Mouse (Mus musculus): ENCODE measurements around the gene Gm49425. TPM values are rescaled to one million over a fixed set of nuclear protein-coding genes. Genes with fewer than 3 reads are reported as not detected.

Gm49425 gene
- total RNA-seq (2023), result not detected

DNA sequence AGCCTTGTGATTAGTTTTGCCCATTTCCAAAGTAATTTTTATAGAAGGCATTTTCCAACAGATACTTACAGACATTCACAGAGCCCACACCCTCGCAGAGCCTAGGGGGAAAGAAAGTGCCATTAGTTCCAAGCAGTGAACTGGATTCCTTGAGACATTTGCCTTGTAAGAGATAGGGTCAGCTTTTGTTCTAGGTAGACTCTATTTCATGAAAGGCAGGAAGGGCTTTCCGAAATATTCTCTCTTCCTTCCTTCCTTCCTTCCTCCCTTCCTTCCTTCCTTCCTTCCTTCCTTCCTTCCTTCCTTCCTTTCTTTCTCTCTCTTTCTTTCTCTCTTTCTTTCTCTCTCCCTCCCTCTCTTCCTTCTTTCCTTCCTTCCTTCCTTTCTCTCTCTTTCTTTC is at the start of gene Gm49425:
TSS of gene Gm49425 (minus strand) at position 101 of the 400 bp plus-strand sequence.

DNA sequence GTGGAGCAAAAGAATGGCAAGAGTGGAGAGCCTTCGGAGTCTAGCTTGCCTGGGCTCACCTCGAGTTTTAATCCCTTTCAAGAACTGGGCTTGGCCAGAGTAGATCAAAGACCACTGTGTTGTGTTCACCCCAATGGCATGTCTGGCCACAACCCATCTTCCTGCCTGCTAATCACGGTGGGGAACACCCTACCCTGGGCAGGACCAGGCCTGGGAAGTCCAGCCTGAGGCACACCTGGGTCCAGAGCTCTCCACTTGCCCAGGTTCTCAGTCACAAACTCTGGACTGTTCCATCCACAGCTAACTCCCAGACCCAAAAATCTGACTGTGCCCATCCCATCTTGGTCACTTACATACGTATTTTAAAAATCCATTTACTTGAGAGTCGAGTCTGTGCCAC is 45.8 kb upstream of the Gm49425 start, which contains the start of gene Krt90:
TSS of gene Krt90 (minus strand) at position 101 of the 400 bp plus-strand sequence.

DNA sequence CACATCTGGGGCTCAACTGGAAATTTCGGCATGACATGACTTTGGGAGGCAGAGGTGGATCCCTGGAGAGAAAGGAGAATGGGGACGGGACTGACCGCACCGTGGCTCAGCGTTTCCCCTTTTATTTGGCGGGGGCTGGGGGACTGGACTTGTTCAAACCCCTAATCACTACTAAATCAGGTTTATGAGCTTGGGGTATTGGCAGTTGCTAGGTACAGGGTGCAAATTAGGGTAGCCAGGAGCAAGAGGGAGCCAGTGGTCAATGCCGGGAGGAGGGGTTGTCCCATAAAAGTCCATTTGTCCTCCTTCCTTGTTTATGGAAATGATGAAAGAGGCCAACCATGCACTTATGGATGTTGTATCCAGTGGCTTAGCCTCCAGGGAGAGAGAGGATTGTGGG is 33.5 kb upstream of the Gm49425 start, which contains the start of gene Krt82:
TSS of gene Krt82 (minus strand) at position 101 of the 400 bp plus-strand sequence.

DNA sequence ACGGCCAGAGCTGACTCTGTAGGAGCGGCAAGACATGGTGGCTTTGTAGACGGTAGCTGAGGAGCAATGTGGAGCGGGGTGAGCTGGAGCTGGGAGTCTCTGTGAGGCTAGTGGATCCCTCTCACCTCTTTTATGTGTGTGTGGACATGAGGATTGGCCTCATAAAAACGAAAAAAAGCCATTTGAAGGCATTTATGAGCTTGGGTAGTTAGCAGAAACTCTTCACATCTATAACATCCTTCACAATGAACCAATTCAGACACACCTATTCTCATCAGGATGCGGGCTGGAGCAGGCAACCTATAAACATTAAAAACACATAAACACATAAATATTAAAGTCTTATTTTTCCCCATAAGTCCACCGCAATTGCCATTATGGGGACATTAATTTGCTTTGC is 15.7 kb upstream of the Gm49425 start, which contains the start of gene Krt84:
TSS of gene Krt84 (minus strand) at position 101 of the 400 bp plus-strand sequence.

DNA sequence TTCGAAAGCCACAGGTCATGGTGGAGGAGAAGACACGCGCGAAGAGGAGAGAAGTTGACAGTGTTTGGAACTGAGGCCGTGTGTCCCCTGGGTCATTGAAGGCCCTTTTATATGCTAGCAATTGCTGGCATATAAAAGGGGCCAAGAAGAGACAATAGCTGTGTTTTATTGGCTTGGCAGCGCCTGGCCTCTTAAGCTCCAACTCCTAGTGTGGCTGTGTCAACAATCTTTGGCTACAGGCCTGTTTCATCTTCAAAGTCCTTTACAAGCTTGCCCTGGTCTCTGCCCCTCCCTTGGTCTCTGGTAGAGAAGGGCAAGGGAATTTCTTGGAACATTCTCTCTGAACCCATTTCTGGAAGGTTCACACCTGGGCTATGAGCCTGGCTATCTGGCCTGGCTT is 25.6 kb downstream of the Gm49425 start, which contains the start of gene Krt83:
TSS of gene Krt83 (minus strand) at position 82 of the 400 bp plus-strand sequence.

DNA sequence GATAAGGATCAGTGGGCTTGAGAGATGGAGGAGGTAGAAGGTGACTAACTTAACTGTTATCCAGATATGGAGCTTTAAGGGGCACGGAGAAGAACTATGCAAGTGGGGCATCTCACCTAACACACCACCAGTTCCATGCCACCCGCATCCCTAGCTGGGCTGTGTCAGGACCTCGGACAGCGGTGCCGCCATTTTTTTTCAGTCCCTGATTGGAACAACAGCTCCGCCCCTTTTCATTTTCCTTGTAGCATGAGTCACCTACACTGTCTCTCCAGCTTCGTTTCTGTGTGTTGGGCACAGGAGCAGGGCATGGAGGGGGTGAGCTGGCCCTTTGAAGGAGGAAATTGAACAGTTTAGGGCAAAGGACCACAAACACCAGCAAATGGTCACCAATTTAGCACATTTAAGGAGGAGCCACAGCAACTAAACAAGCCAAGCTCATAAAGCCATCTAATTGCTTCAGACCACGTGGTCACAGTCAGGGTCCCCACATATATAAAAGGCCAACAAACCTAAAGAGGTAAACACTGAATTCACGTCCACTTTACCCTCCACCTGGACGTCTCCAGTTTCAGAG is 44.0 kb downstream of the Gm49425 start, which contains the start of gene Krt86:
TSS of gene Krt86 (plus strand) at position 527 of the 577 bp plus-strand sequence.

Other genes with a start within 250 kb of the Gm49425 start
- gene Atg101, start 233.0 kb downstream of the Gm49425 start, total RNA-seq (2023), result 10 to 100 TPM; 54.9 to 57.1 TPM
- under 1 TPM; 0.24 to 0.31 TPM for gene 6030408B16Rik, start 224.0 kb downstream of the Gm49425 start, total RNA-seq (2023)
- gene Krt80, start 147.1 kb downstream of the Gm49425 start, total RNA-seq (2023), result 10 to 100 TPM; 24.2 to 32.4 TPM
- 1 to 10 TPM; 3.9 to 4.6 TPM for gene Krt7, start 106.2 kb downstream of the Gm49425 start, total RNA-seq (2023)
- not detected for gene Krt87, start 78.5 kb downstream of the Gm49425 start, total RNA-seq (2023)
- gene Krt88, start 69.5 kb downstream of the Gm49425 start, total RNA-seq (2023), result not detected
- gene Krt81, start 53.5 kb downstream of the Gm49425 start, total RNA-seq (2023), result 1 to 10 TPM; 1.5 to 2.8 TPM
- 1 to 10 TPM; 6.0 to 6.8 TPM for gene Krt86, start 43.8 kb downstream of the Gm49425 start, total RNA-seq (2023)
- gene Krt83, start 25.7 kb downstream of the Gm49425 start, total RNA-seq (2023), result 10 to 100 TPM; 27.0 to 28.1 TPM
- gene Krt84, start 15.6 kb upstream of the Gm49425 start, total RNA-seq (2023), result not detected
- gene Krt82, start 33.4 kb upstream of the Gm49425 start, total RNA-seq (2023), result not detected
- not detected for gene Krt90, start 45.7 kb upstream of the Gm49425 start, total RNA-seq (2023)
- gene Krt75, start 56.6 kb upstream of the Gm49425 start, total RNA-seq (2023), result under 1 TPM; 0.73 to 0.76 TPM
- gene Gm5414, start 110.9 kb upstream of the Gm49425 start, total RNA-seq (2023), result not detected
- not detected for gene Gm5478, start 130.1 kb upstream of the Gm49425 start, total RNA-seq (2023)
- gene Krt6b, start 163.0 kb upstream of the Gm49425 start, total RNA-seq (2023), result not detected
- not detected for gene Krt6a, start 177.0 kb upstream of the Gm49425 start, total RNA-seq (2023)
- gene Krt5, start 195.6 kb upstream of the Gm49425 start, total RNA-seq (2023), result not detected
- not detected for gene Krt71, start 225.8 kb upstream of the Gm49425 start, total RNA-seq (2023)

All from neutrophil, adult 59 days (primary cell).